Mouse (Mus musculus) kidney, postnatal 0 days (tissue): Measurements from ENCODE around the gene Lrmda. TPM values are rescaled to one million over a fixed set of nuclear protein-coding genes. Genes with fewer than 3 reads are reported as not detected.

Experiments
- ATAC-seq: fragments of 200-750 bp; cut with Nextera tagmentation; replicated peaks from 2 replicates; pipeline ENCODE4 v1.8.0; 2017; ENCODE audit warnings: low read depth, moderate number of reproducible peaks, moderate TSS enrichment, moderate library complexity; ENCODE audit not compliant: low FRiP score
- DNase-seq: peaks from one replicate; pipeline ENCODE4 v3.0.0-alpha.2; 2016; ENCODE audit warnings: low spot score
- H3K27ac ChIP-seq: fragments of 300-500 bp; sonication (generic); 2 replicates; pipeline ENCODE4 v1.5.1; 2014; ENCODE audit warnings: mild to moderate bottlenecking
- H3K27me3 ChIP-seq: fragments of 300-500 bp; sonication (generic); 2 replicates; pipeline ENCODE4 v1.6.1; 2014; ENCODE audit warnings: low read length, mixed read lengths; ENCODE audit not compliant: insufficient read depth
- H3K36me3 ChIP-seq: fragments of 300-500 bp; sonication (generic); 2 replicates; pipeline ENCODE4 v1.6.1; 2014; ENCODE audit warnings: low read length, mixed read lengths; ENCODE audit not compliant: insufficient read depth
- H3K4me1 ChIP-seq: fragments of 300-500 bp; sonication (generic); replicated peaks from 2 replicates; pipeline ENCODE4 v1.6.1; 2014; ENCODE audit warnings: antibody characterized with exemption, low read length, mixed read lengths; ENCODE audit not compliant: insufficient read depth
- H3K4me2 ChIP-seq: fragments of 300-500 bp; sonication (generic); 2 replicates; pipeline ENCODE4 v1.6.1; 2014; ENCODE audit warnings: mild to moderate bottlenecking, low read length, moderate library complexity, mixed read lengths
- H3K4me3 ChIP-seq: fragments of 300-500 bp; sonication (generic); replicated peaks from 2 replicates; pipeline ENCODE4 v1.5.1; 2014; ENCODE audit warnings: low read depth, low read length
- H3K9ac ChIP-seq: fragments of 300-500 bp; sonication (generic); 2 replicates; pipeline ENCODE4 v1.6.1; 2014; ENCODE audit warnings: low read depth, low read length
- H3K9me3 ChIP-seq: fragments of 300-500 bp; sonication (generic); replicated peaks from 2 replicates; pipeline ENCODE4 v1.6.1; 2016; ENCODE audit warnings: low read length, inconsistent platforms, mixed read lengths
- CTCF ChIP-seq: IDR thresholded peaks from 2 replicates; pipeline ENCODE4 v1.5.1; 2016; ENCODE audit warnings: antibody characterized with exemption, low read depth, mild to moderate bottlenecking, moderate library complexity
- WGBS: fragments of 180-500 bp; shearing (Covaris S2); extraction: QIAGEN DNeasy Blood & Tissue Kit; methylation state at CpG from one replicate; pipeline ENCODE4 v1.1.7; 2014; 5-methylcytosine and 5-hydroxymethylcytosine counted together
- polyA plus RNA-seq: library from polyadenylated mRNA; unstranded; fragments of >200 nt; fragmentation: Nextera tagmentation; extraction: Ambion mirVana; gene quantifications from 2 replicates; pipeline ENCODE4 v1.2.1, GENCODE M21; 2015

The Lrmda gene
- polyA plus RNA-seq, 1 experiment from 2014 or later = 0.83 TPM

DNA sequence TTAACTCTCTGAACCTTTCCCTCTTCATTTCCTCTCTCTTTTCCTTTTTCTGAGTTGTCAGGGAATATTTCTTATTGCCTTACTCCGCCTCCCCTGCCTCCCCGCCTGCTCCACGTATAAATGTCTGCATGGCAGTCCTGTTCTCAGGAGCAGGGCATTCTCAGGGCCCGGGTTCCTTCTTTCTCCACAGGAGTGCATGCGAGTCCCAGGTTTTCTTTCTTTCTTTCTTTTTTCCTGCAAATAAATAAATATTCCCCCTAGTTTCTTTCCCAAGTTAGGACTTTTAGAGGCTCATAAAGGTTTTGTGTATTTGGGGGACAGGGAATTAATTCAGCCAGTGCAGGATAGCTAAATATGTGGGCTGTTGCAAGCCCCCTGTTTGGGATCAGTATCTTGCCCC is 27.7 kb upstream of the Lrmda start:
- H3K4me1 ChIP-seq = peaks cover 12% of the 10 kb centered on the region; the same call in 1 of the 2 replicates
- no peaks in the 10 kb centered on the region for H3K36me3 ChIP-seq
- DNase-seq = peak; percentile 47
- peak overlapping the region; percentile 80 for H3K9ac ChIP-seq
- H3K9me3 ChIP-seq = no peaks in the 10 kb centered on the region
- H3K27ac ChIP-seq = peak overlapping the region; percentile 99
- peak overlapping the region; percentile 65 for H3K4me2 ChIP-seq
- H3K27me3 ChIP-seq = no peaks in the 10 kb centered on the region
- ATAC-seq = no peak
- H3K4me3 ChIP-seq = peak overlapping the region; percentile 67
- TF ChIP-seq CTCF = no peak
- WGBS = 32% methylated on average over 5 of the region's 5 CpGs

DNA sequence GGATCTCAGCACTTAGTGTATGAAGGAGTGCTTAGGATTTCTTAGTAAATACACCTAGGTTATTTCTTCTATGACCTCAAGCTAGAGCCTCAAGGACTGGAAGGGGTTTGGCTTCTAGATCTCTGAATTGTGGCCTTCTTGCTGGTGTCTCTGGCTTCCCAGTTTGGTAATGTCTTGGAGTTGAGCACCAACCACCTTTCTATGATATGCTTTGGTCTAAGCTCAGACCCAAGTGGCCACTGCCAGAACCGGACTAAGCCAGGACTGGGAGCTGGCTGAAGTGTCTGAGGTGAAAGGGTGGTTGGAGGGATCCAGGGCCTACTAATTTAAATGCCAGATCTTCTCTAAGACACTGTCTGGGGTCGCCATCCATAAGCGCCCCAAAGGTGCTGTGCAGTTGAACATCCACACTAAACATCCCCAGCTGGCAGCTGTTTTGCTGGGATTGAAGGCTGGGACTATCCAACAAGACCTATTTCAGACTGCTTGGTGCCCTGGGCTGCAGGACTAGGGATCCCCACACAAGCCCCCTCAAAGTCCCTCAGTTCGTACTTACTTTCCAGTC is 27.1 kb upstream of the Lrmda start:
- Histone ChIP-seq H3K9ac (peak overlapping the region; percentile 80), H3K4me2 (peak overlapping the region; percentile 65), H3K4me1 (peaks cover 12% of the 10 kb centered on the region; the same call in 1 of the 2 replicates), H3K27ac (peak overlapping the region; percentile 99), H3K9me3 (no peaks in the 10 kb centered on the region), H3K36me3 (no peaks in the 10 kb centered on the region), H3K27me3 (no peaks in the 10 kb centered on the region), H3K4me3 (peak overlapping the region; percentile 67)
- ATAC-seq = no peak
- WGBS = 69% methylated on average over 4 of the region's 4 CpGs
- DNase-seq = no peak
- no peak for TF ChIP-seq CTCF

GRCm38 (mm10) chr14:21993251-21994060 is 26.1 kb upstream of the Lrmda start:
- H3K36me3 ChIP-seq = no peaks in the 10 kb centered on the region
- TF ChIP-seq CTCF = no peak
- H3K4me1 ChIP-seq = peaks cover 12% of the 10 kb centered on the region; the same call in 1 of the 2 replicates
- DNase-seq (peak; percentile 67), ATAC-seq (no peak)
- peak overlapping the region; percentile 85 for H3K27ac ChIP-seq
- peak overlapping the region; percentile 80 for H3K4me3 ChIP-seq
- WGBS = 33% methylated on average over 14 of the region's 14 CpGs
- H3K4me2 ChIP-seq = peak overlapping the region; percentile 94
- no peaks in the 10 kb centered on the region for H3K9me3 ChIP-seq
- H3K27me3 ChIP-seq = no peaks in the 10 kb centered on the region
- H3K9ac ChIP-seq = peak overlapping the region; percentile 69

GRCm38 (mm10) chr14:21994061-21994990 is 25.2 kb upstream of the Lrmda start:
- no peaks in the 10 kb centered on the region for H3K9me3 ChIP-seq
- H3K27me3 ChIP-seq = no peaks in the 10 kb centered on the region
- peak overlapping the region; percentile 80 for H3K4me3 ChIP-seq
- H3K9ac ChIP-seq = peak overlapping the region; percentile 69
- WGBS = 4% methylated on average over 44 of the region's 44 CpGs
- no peak for TF ChIP-seq CTCF
- H3K4me2 ChIP-seq = peak overlapping the region; percentile 94
- DNase-seq (peak; percentile 81), ATAC-seq (no peak)
- H3K4me1 ChIP-seq = peaks cover 12% of the 10 kb centered on the region; the same call in 1 of the 2 replicates
- peak overlapping the region; percentile 89 for H3K27ac ChIP-seq
- H3K36me3 ChIP-seq = no peaks in the 10 kb centered on the region

DNA sequence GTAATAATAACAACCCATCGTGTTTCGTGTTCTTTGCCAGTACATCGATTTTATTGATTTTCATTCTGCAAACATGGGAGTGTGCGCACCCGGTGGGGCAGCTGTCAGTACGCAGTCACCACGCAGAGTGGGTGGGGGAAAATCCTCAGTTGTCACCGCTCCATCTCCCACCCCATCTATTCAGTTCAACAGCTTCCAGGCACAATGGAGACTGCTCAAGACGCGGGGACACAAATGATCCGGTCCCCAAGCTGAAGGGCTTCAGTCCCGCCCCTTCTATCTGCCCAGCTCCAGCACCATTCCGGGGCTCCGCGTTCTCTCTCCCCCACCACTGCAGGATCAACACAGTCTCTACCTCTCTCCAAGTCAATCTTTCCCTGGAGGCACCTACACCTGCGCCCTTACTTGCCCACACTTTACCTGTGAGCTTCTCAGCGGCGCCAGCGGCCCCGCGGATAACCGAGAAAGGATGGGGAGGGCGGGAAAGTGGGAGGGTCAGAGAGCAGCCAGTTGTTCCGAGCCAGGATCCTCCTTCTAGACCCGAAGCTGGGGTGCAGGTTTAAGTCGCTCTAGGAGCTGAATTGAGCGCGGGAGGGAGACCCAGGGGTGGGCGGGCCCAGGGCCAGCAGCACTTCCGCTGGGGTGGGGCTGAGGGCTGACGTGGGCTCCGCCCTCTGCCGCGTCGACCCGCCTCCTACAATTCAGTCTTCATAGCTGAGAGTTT is 24.3 kb upstream of the Lrmda start:
- no peak for TF ChIP-seq CTCF
- DNase-seq = peak; percentile 94
- Histone ChIP-seq H3K9me3 (no peaks in the 10 kb centered on the region), H3K4me1 (peaks cover 12% of the 10 kb centered on the region; the same call in 1 of the 2 replicates), H3K9ac (peak overlapping the region; percentile 69), H3K36me3 (no peaks in the 10 kb centered on the region), H3K4me3 (peak overlapping the region; percentile 80), H3K27ac (peak overlapping the region; percentile 89), H3K4me2 (peak overlapping the region; percentile 94), H3K27me3 (no peaks in the 10 kb centered on the region)
- under 1% methylated on average over 35 of the region's 36 CpGs for WGBS
- peak; percentile 79 for ATAC-seq
